Mouse (Mus musculus): ENCODE measurements around the gene Csad. TPM values are rescaled to one million over a fixed set of nuclear protein-coding genes. Genes with fewer than 3 reads are reported as not detected.

The Csad gene
- polyA plus RNA-seq, 1 experiment from 2014 or later = 34.6 TPM

GRCm38 (mm10) chr15:102141120-102141519, 63.4 kb downstream of the Csad start:
- no peaks in the 10 kb centered on the region; the same call in 1 of the 2 replicates for H3K4me1 ChIP-seq (ENCODE audit: control insufficient read depth, insufficient read depth, low read length)
- H3K27ac ChIP-seq (replicated peaks; ENCODE audit: low read depth, low read length) = no peak overlapping the region
- H3K4me2 ChIP-seq (ENCODE audit: low read depth, low read length) = no peak overlapping the region
- ATAC-seq (replicated peaks; ENCODE audit: insufficient number of reproducible peaks, low FRiP score, low TSS enrichment, low read depth) (no peak), DNase-seq (ENCODE audit: low spot score) (no peak)
- 90% methylated on average over 5 of the region's 5 CpGs for WGBS
- no peaks in the 10 kb centered on the region for H3K36me3 ChIP-seq (replicated peaks; ENCODE audit: control insufficient read depth, insufficient read depth, low read depth, low read length)
- H3K9ac ChIP-seq (replicated peaks; ENCODE audit: low read length) = no peak overlapping the region
- H3K4me3 ChIP-seq (ENCODE audit: low read depth, low read length) = no peak overlapping the region
- no peaks in the 10 kb centered on the region for H3K9me3 ChIP-seq (replicated peaks; ENCODE audit: control insufficient read depth, low read length)
- H3K27me3 ChIP-seq (ENCODE audit: control insufficient read depth, insufficient read depth, low read length) = peaks cover 27% of the 10 kb centered on the region

GRCm38 (mm10) chr15:102136129-102136758, 68.3 kb downstream of the Csad start, which contains the start of gene Spryd3:
TSS of gene Spryd3 (minus strand) at chr15:102136234.
- Histone ChIP-seq H3K4me1 (ENCODE audit: control insufficient read depth, insufficient read depth, low read length) (no peaks in the 10 kb centered on the region), H3K36me3 (replicated peaks; ENCODE audit: control insufficient read depth, insufficient read depth, low read depth, low read length) (no peaks in the 10 kb centered on the region; the same call in 1 of the 2 replicates), H3K27me3 (ENCODE audit: control insufficient read depth, insufficient read depth, low read length) (no peaks in the 10 kb centered on the region), H3K9ac (replicated peaks; ENCODE audit: low read length) (peak within 1 kb of the TSS; percentile 68), H3K4me3 (ENCODE audit: low read depth, low read length) (peak within 1 kb of the TSS; percentile 61), H3K27ac (replicated peaks; ENCODE audit: low read depth, low read length) (peak within 1 kb of the TSS; percentile 38), H3K9me3 (replicated peaks; ENCODE audit: control insufficient read depth, low read length) (no peaks in the 10 kb centered on the region), H3K4me2 (ENCODE audit: low read depth, low read length) (peak within 1 kb of the TSS; percentile 77)
- WGBS = under 1% methylated on average over 50 of the region's 50 CpGs
- DNase-seq (ENCODE audit: low spot score) (peak; percentile 97), ATAC-seq (replicated peaks; ENCODE audit: insufficient number of reproducible peaks, low FRiP score, low TSS enrichment, low read depth) (peak; percentile 99)

- Histone ChIP-seq H3K27ac (replicated peaks; ENCODE audit: low read depth, low read length) (peak overlapping the region; percentile 3), H3K9ac (replicated peaks; ENCODE audit: low read length) (peak overlapping the region; percentile 68), H3K4me3 (ENCODE audit: low read depth, low read length) (peak overlapping the region; percentile 61), H3K36me3 (replicated peaks; ENCODE audit: control insufficient read depth, insufficient read depth, low read depth, low read length) (no peaks in the 10 kb centered on the region; the same call in 1 of the 2 replicates), H3K4me2 (ENCODE audit: low read depth, low read length) (peak overlapping the region; percentile 77), H3K4me1 (ENCODE audit: control insufficient read depth, insufficient read depth, low read length) (no peaks in the 10 kb centered on the region), H3K27me3 (ENCODE audit: control insufficient read depth, insufficient read depth, low read length) (no peaks in the 10 kb centered on the region), H3K9me3 (replicated peaks; ENCODE audit: control insufficient read depth, low read length) (no peaks in the 10 kb centered on the region)
- 5% methylated on average over 31 of the region's 35 CpGs for WGBS
- ATAC-seq (replicated peaks; ENCODE audit: insufficient number of reproducible peaks, low FRiP score, low TSS enrichment, low read depth) (peak; percentile 73), DNase-seq (ENCODE audit: low spot score) (no peak)
Measured at GRCm38 (mm10) chr15:102135522-102136128, 68.9 kb downstream of the Csad start.

GRCm38 (mm10) chr15:102134709-102135108, 69.8 kb downstream of the Csad start:
- DNase-seq (ENCODE audit: low spot score) = no peak
- no peaks in the 10 kb centered on the region for H3K9me3 ChIP-seq (replicated peaks; ENCODE audit: control insufficient read depth, low read length)
- no peak overlapping the region for H3K9ac ChIP-seq (replicated peaks; ENCODE audit: low read length)
- no peak for ATAC-seq (replicated peaks; ENCODE audit: insufficient number of reproducible peaks, low FRiP score, low TSS enrichment, low read depth)
- H3K4me3 ChIP-seq (ENCODE audit: low read depth, low read length) = no peak overlapping the region
- H3K27me3 ChIP-seq (ENCODE audit: control insufficient read depth, insufficient read depth, low read length) = no peaks in the 10 kb centered on the region
- H3K27ac ChIP-seq (replicated peaks; ENCODE audit: low read depth, low read length) = no peak overlapping the region
- 90% methylated on average over 2 of the region's 2 CpGs for WGBS
- H3K36me3 ChIP-seq (replicated peaks; ENCODE audit: control insufficient read depth, insufficient read depth, low read depth, low read length) = no peaks in the 10 kb centered on the region; the same call in 1 of the 2 replicates
- no peak overlapping the region for H3K4me2 ChIP-seq (ENCODE audit: low read depth, low read length)
- H3K4me1 ChIP-seq (ENCODE audit: control insufficient read depth, insufficient read depth, low read length) = no peaks in the 10 kb centered on the region

GRCm38 (mm10) chr15:102133314-102133713, 71.2 kb downstream of the Csad start:
- no peak overlapping the region for H3K4me3 ChIP-seq (ENCODE audit: low read depth, low read length)
- H3K9ac ChIP-seq (replicated peaks; ENCODE audit: low read length) = no peak overlapping the region
- 93% methylated on average over 9 of the region's 9 CpGs for WGBS
- H3K9me3 ChIP-seq (replicated peaks; ENCODE audit: control insufficient read depth, low read length) = no peaks in the 10 kb centered on the region
- no peaks in the 10 kb centered on the region for H3K27me3 ChIP-seq (ENCODE audit: control insufficient read depth, insufficient read depth, low read length)
- DNase-seq (ENCODE audit: low spot score) (no peak), ATAC-seq (replicated peaks; ENCODE audit: insufficient number of reproducible peaks, low FRiP score, low TSS enrichment, low read depth) (no peak)
- H3K27ac ChIP-seq (replicated peaks; ENCODE audit: low read depth, low read length) = no peak overlapping the region
- no peaks in the 10 kb centered on the region for H3K4me1 ChIP-seq (ENCODE audit: control insufficient read depth, insufficient read depth, low read length)
- no peaks in the 10 kb centered on the region; the same call in 1 of the 2 replicates for H3K36me3 ChIP-seq (replicated peaks; ENCODE audit: control insufficient read depth, insufficient read depth, low read depth, low read length)
- H3K4me2 ChIP-seq (ENCODE audit: low read depth, low read length) = no peak overlapping the region

Other genes with a start within 250 kb of the Csad start
- gene Krt8, start 200.2 kb downstream of the Csad start, polyA plus RNA-seq (2014; fragmentation: Nextera tagmentation; extraction: Ambion mirVana) = 47.9 and 53.4 TPM in 2 replicates
- gene Krt18, start 176.5 kb downstream of the Csad start, polyA plus RNA-seq (2014; fragmentation: Nextera tagmentation; extraction: Ambion mirVana) = 57.9 and 75.1 TPM in 2 replicates
- 121 and 130 TPM in 2 replicates for gene Eif4b, start 131.0 kb downstream of the Csad start, polyA plus RNA-seq (2014; fragmentation: Nextera tagmentation; extraction: Ambion mirVana)
- 14.0 and 14.4 TPM in 2 replicates for gene Tns2, start 104.3 kb downstream of the Csad start, polyA plus RNA-seq (2014; fragmentation: Nextera tagmentation; extraction: Ambion mirVana)
- 8.2 and 9.3 TPM in 2 replicates for gene Spryd3, start 68.5 kb downstream of the Csad start, polyA plus RNA-seq (2014; fragmentation: Nextera tagmentation; extraction: Ambion mirVana)
- gene Igfbp6, start 60.4 kb downstream of the Csad start, polyA plus RNA-seq (2014; fragmentation: Nextera tagmentation; extraction: Ambion mirVana) = 0.70 TPM in 1 of 2 replicates, not detected in the other
- 0.10 TPM in 1 of 2 replicates, not detected in the other for gene Soat2, start 54.2 kb downstream of the Csad start, polyA plus RNA-seq (2014; fragmentation: Nextera tagmentation; extraction: Ambion mirVana)
- 68.1 and 68.9 TPM in 2 replicates for gene Zfp740, start 1.5 kb downstream of the Csad start, polyA plus RNA-seq (2014; fragmentation: Nextera tagmentation; extraction: Ambion mirVana)
- gene Itgb7, start 27.2 kb upstream of the Csad start, polyA plus RNA-seq (2014; fragmentation: Nextera tagmentation; extraction: Ambion mirVana) = 1.3 and 2.7 TPM in 2 replicates
- 68.1 and 70.2 TPM in 2 replicates for gene Rarg, start 52.8 kb upstream of the Csad start, polyA plus RNA-seq (2014; fragmentation: Nextera tagmentation; extraction: Ambion mirVana)
- 0.58 and 1.2 TPM in 2 replicates for gene Gm9918, start 65.8 kb upstream of the Csad start, polyA plus RNA-seq (2014; fragmentation: Nextera tagmentation; extraction: Ambion mirVana)
- 51.6 and 57.2 TPM in 2 replicates for gene Mfsd5, start 74.7 kb upstream of the Csad start, polyA plus RNA-seq (2014; fragmentation: Nextera tagmentation; extraction: Ambion mirVana)
- 36.0 and 37.7 TPM in 2 replicates for gene Espl1, start 91.5 kb upstream of the Csad start, polyA plus RNA-seq (2014; fragmentation: Nextera tagmentation; extraction: Ambion mirVana)
- gene Pfdn5, start 121.4 kb upstream of the Csad start, polyA plus RNA-seq (2014; fragmentation: Nextera tagmentation; extraction: Ambion mirVana) = 453 and 469 TPM in 2 replicates
- gene Myg1, start 127.0 kb upstream of the Csad start, polyA plus RNA-seq (2014; fragmentation: Nextera tagmentation; extraction: Ambion mirVana) = 101 and 103 TPM in 2 replicates
- 98.3 and 102 TPM in 2 replicates for gene Aaas, start 146.0 kb upstream of the Csad start, polyA plus RNA-seq (2014; fragmentation: Nextera tagmentation; extraction: Ambion mirVana)
- 2.4 and 3.0 TPM in 2 replicates for gene Sp7, start 162.5 kb upstream of the Csad start, polyA plus RNA-seq (2014; fragmentation: Nextera tagmentation; extraction: Ambion mirVana)
- gene Sp1, start 201.4 kb upstream of the Csad start, polyA plus RNA-seq (2014; fragmentation: Nextera tagmentation; extraction: Ambion mirVana) = 12.8 and 13.9 TPM in 2 replicates
- gene Amhr2, start 240.6 kb upstream of the Csad start, polyA plus RNA-seq (2014; fragmentation: Nextera tagmentation; extraction: Ambion mirVana) = 0.24 TPM in 1 of 2 replicates, not detected in the other

All from embryonic facial prominence, embryonic 11.5 days (tissue).